Mouse (Mus musculus): ENCODE measurements at regions not wholly inside any gene's neighbourhood (a gene's known extent, or its start where the extent isn't known, plus 50 kb on each side); places are given as distances from the start of the nearest gene placed in this dataset.

GRCm38 (mm10) chr2:106083001-106083400, 79.7 kb upstream of the Dnajc24 start:
- WGBS: 68% methylated on average over 8 of the region's 8 CpGs
- Histone ChIP-seq H3K27ac (replicated peaks) (no peak overlapping the region), H3K4me3 (no peak overlapping the region), H3K4me2 (no peak overlapping the region), H3K4me1 (no peaks in the 10 kb centered on the region), H3K9ac (no peak overlapping the region), H3K36me3 (no peaks in the 10 kb centered on the region), H3K27me3 (replicated peaks) (no peaks in the 10 kb centered on the region; the same call in 1 of the 2 replicates), H3K9me3 (no peaks in the 10 kb centered on the region)
- no peak for ATAC-seq (ENCODE audit: extremely low read depth, insufficient number of reproducible peaks, low FRiP score, low TSS enrichment)

GRCm38 (mm10) chr2:106081951-106082350, 78.6 kb upstream of the Dnajc24 start:
- no peak overlapping the region for H3K4me2 ChIP-seq
- no peak for ATAC-seq (ENCODE audit: extremely low read depth, insufficient number of reproducible peaks, low FRiP score, low TSS enrichment)
- no peak overlapping the region for H3K9ac ChIP-seq
- H3K4me1 ChIP-seq: no peaks in the 10 kb centered on the region
- H3K9me3 ChIP-seq: no peaks in the 10 kb centered on the region
- no peaks in the 10 kb centered on the region; the same call in 1 of the 2 replicates for H3K27me3 ChIP-seq (replicated peaks)
- H3K4me3 ChIP-seq: no peak overlapping the region
- 3% methylated on average over 7 of the region's 7 CpGs for WGBS
- no peak overlapping the region for H3K27ac ChIP-seq (replicated peaks)
- H3K36me3 ChIP-seq: no peaks in the 10 kb centered on the region

GRCm38 (mm10) chr2:106080626-106081025, 77.3 kb upstream of the Dnajc24 start:
- H3K27me3 ChIP-seq (replicated peaks): no peaks in the 10 kb centered on the region; the same call in 1 of the 2 replicates
- ATAC-seq (ENCODE audit: extremely low read depth, insufficient number of reproducible peaks, low FRiP score, low TSS enrichment): no peak
- H3K36me3 ChIP-seq: no peaks in the 10 kb centered on the region
- H3K4me2 ChIP-seq: no peak overlapping the region
- WGBS: 63% methylated on average over 9 of the region's 9 CpGs
- no peak overlapping the region for H3K27ac ChIP-seq (replicated peaks)
- H3K4me3 ChIP-seq: no peak overlapping the region
- H3K4me1 ChIP-seq: no peaks in the 10 kb centered on the region
- H3K9ac ChIP-seq: no peak overlapping the region
- no peaks in the 10 kb centered on the region for H3K9me3 ChIP-seq

GRCm38 (mm10) chr2:106078591-106078990, 75.2 kb upstream of the Dnajc24 start:
- H3K4me3 ChIP-seq: no peak overlapping the region
- no peaks in the 10 kb centered on the region for H3K4me1 ChIP-seq
- H3K36me3 ChIP-seq: no peaks in the 10 kb centered on the region
- no peaks in the 10 kb centered on the region for H3K9me3 ChIP-seq
- no peak overlapping the region for H3K9ac ChIP-seq
- no peak overlapping the region for H3K27ac ChIP-seq (replicated peaks)
- WGBS: 66% methylated on average over 3 of the region's 3 CpGs
- H3K27me3 ChIP-seq (replicated peaks): no peaks in the 10 kb centered on the region; the same call in 1 of the 2 replicates
- H3K4me2 ChIP-seq: no peak overlapping the region
- ATAC-seq (ENCODE audit: extremely low read depth, insufficient number of reproducible peaks, low FRiP score, low TSS enrichment): no peak

- no peaks in the 10 kb centered on the region for H3K4me1 ChIP-seq
- H3K9ac ChIP-seq: no peak overlapping the region
- no peak overlapping the region for H3K27ac ChIP-seq (replicated peaks)
- no peaks in the 10 kb centered on the region for H3K27me3 ChIP-seq (replicated peaks)
- H3K4me3 ChIP-seq: no peak overlapping the region
- no peaks in the 10 kb centered on the region for H3K9me3 ChIP-seq
- no peak overlapping the region for H3K4me2 ChIP-seq
- H3K36me3 ChIP-seq: no peaks in the 10 kb centered on the region
- no peak for ATAC-seq (ENCODE audit: extremely low read depth, insufficient number of reproducible peaks, low FRiP score, low TSS enrichment)
- 81% methylated on average over 6 of the region's 6 CpGs for WGBS
Observed at GRCm38 (mm10) chr2:106074441-106074840, 71.1 kb upstream of the Dnajc24 start.

GRCm38 (mm10) chr2:106064316-106064715, 61.0 kb upstream of the Dnajc24 start:
- H3K4me1 ChIP-seq: no peaks in the 10 kb centered on the region
- H3K36me3 ChIP-seq: no peaks in the 10 kb centered on the region
- no peak overlapping the region for H3K9ac ChIP-seq
- H3K9me3 ChIP-seq: no peaks in the 10 kb centered on the region
- 75% methylated on average over 2 of the region's 2 CpGs for WGBS
- H3K4me3 ChIP-seq: no peak overlapping the region
- H3K27ac ChIP-seq (replicated peaks): no peak overlapping the region
- no peak overlapping the region for H3K4me2 ChIP-seq
- no peaks in the 10 kb centered on the region for H3K27me3 ChIP-seq (replicated peaks)
- ATAC-seq (ENCODE audit: extremely low read depth, insufficient number of reproducible peaks, low FRiP score, low TSS enrichment): no peak

Measured in heart, embryonic 13.5 days (tissue).